Mouse (Mus musculus): ENCODE measurements around the gene Rsbn1l. TPM values are rescaled to one million over a fixed set of nuclear protein-coding genes. Genes with fewer than 3 reads are reported as not detected.

Rsbn1l gene
- polyA plus RNA-seq, 1 experiment from 2014 or later: 3.7 TPM

GRCm38 (mm10) chr5:20918967-20919366, 37.2 kb downstream of the Rsbn1l start:
- H3K4me3 ChIP-seq (ENCODE audit: low read depth, low read length): no peak overlapping the region
- H3K9me3 ChIP-seq (ENCODE audit: control insufficient read depth): no peaks in the 10 kb centered on the region
- H3K27ac ChIP-seq (ENCODE audit: low read depth, low read length): no peak overlapping the region
- no peak overlapping the region for H3K4me2 ChIP-seq (replicated peaks; ENCODE audit: low read depth)
- no peaks in the 10 kb centered on the region for H3K4me1 ChIP-seq (replicated peaks; ENCODE audit: control insufficient read depth, insufficient read depth, low read length)
- TF ChIP-seq CTCF (IDR thresholded peaks at IDR 0.05; ENCODE audit: low read depth): no peak
- 95% methylated on average over 4 of the region's 4 CpGs for WGBS
- H3K36me3 ChIP-seq (ENCODE audit: control insufficient read depth, insufficient read depth): no peaks in the 10 kb centered on the region; the same call in 1 of the 2 replicates
- no peaks in the 10 kb centered on the region for H3K27me3 ChIP-seq (replicated peaks; ENCODE audit: control insufficient read depth, insufficient read depth, low read length)
- ATAC-seq: no peak
- no peak overlapping the region for H3K9ac ChIP-seq (ENCODE audit: low read depth, low read length)

- peak; percentile 89 for TF ChIP-seq CTCF (IDR thresholded peaks at IDR 0.05; ENCODE audit: low read depth)
- WGBS: 73% methylated on average over 11 of the region's 11 CpGs
- H3K4me1 ChIP-seq (replicated peaks; ENCODE audit: control insufficient read depth, insufficient read depth, low read length): no peaks in the 10 kb centered on the region
- peaks cover 3% of the 10 kb centered on the region; the same call in 1 of the 2 replicates for H3K36me3 ChIP-seq (ENCODE audit: control insufficient read depth, insufficient read depth)
- no peaks in the 10 kb centered on the region for H3K9me3 ChIP-seq (ENCODE audit: control insufficient read depth)
- H3K4me3 ChIP-seq (ENCODE audit: low read depth, low read length): no peak overlapping the region
- H3K4me2 ChIP-seq (replicated peaks; ENCODE audit: low read depth): no peak overlapping the region
- no peaks in the 10 kb centered on the region for H3K27me3 ChIP-seq (replicated peaks; ENCODE audit: control insufficient read depth, insufficient read depth, low read length)
- H3K9ac ChIP-seq (ENCODE audit: low read depth, low read length): no peak overlapping the region
- no peak overlapping the region for H3K27ac ChIP-seq (ENCODE audit: low read depth, low read length)
- peak; percentile 57; the same call in 1 of the 2 replicates for ATAC-seq
These were observed 42.6 kb downstream of the Rsbn1l start for GRCm38 (mm10) chr5:20913372-20914275.

GRCm38 (mm10) chr5:20911741-20912140, 44.5 kb downstream of the Rsbn1l start:
- TF ChIP-seq CTCF (IDR thresholded peaks at IDR 0.05; ENCODE audit: low read depth): no peak
- no peak overlapping the region for H3K4me2 ChIP-seq (replicated peaks; ENCODE audit: low read depth)
- no peaks in the 10 kb centered on the region for H3K4me1 ChIP-seq (replicated peaks; ENCODE audit: control insufficient read depth, insufficient read depth, low read length)
- WGBS: 85% methylated on average over 2 of the region's 2 CpGs
- peaks cover 3% of the 10 kb centered on the region; the same call in 1 of the 2 replicates for H3K36me3 ChIP-seq (ENCODE audit: control insufficient read depth, insufficient read depth)
- no peak overlapping the region for H3K9ac ChIP-seq (ENCODE audit: low read depth, low read length)
- no peak overlapping the region for H3K4me3 ChIP-seq (ENCODE audit: low read depth, low read length)
- no peak for ATAC-seq
- no peak overlapping the region for H3K27ac ChIP-seq (ENCODE audit: low read depth, low read length)
- H3K27me3 ChIP-seq (replicated peaks; ENCODE audit: control insufficient read depth, insufficient read depth, low read length): no peaks in the 10 kb centered on the region
- no peaks in the 10 kb centered on the region for H3K9me3 ChIP-seq (ENCODE audit: control insufficient read depth)

DNA sequence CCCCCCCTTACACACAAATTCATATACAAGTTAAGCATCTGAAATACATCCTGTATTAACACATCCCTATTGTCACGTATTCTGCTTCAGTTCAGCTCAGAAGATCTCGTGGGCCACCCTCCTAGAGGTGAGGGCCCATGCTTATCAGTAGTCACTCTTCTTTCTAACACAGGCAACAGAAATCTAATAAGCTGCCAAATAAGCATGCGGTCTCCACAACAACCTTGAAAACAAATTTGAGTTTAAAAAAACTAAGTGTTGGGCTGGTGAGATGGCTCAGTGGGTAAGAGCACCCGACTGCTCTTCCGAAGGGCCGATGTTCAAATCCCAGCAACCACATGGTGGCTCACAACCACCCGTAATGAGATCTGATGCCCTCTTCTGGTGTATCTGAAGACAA, 50.0 kb downstream of the Rsbn1l start:
- H3K4me3 ChIP-seq (ENCODE audit: low read depth, low read length): no peak overlapping the region
- H3K9me3 ChIP-seq (ENCODE audit: control insufficient read depth): no peaks in the 10 kb centered on the region
- H3K4me2 ChIP-seq (replicated peaks; ENCODE audit: low read depth): no peak overlapping the region
- WGBS: 94% methylated on average over 7 of the region's 7 CpGs
- no peaks in the 10 kb centered on the region for H3K4me1 ChIP-seq (replicated peaks; ENCODE audit: control insufficient read depth, insufficient read depth, low read length)
- no peak overlapping the region for H3K27ac ChIP-seq (ENCODE audit: low read depth, low read length)
- no peak overlapping the region for H3K9ac ChIP-seq (ENCODE audit: low read depth, low read length)
- H3K36me3 ChIP-seq (ENCODE audit: control insufficient read depth, insufficient read depth): peaks cover 16% of the 10 kb centered on the region
- no peak for ATAC-seq
- H3K27me3 ChIP-seq (replicated peaks; ENCODE audit: control insufficient read depth, insufficient read depth, low read length): no peaks in the 10 kb centered on the region
- TF ChIP-seq CTCF (IDR thresholded peaks at IDR 0.05; ENCODE audit: low read depth): no peak

GRCm38 (mm10) chr5:20905437-20905836, 50.8 kb downstream of the Rsbn1l start:
- Histone ChIP-seq H3K9me3 (ENCODE audit: control insufficient read depth) (no peaks in the 10 kb centered on the region), H3K36me3 (ENCODE audit: control insufficient read depth, insufficient read depth) (peaks cover 19% of the 10 kb centered on the region), H3K27me3 (replicated peaks; ENCODE audit: control insufficient read depth, insufficient read depth, low read length) (no peaks in the 10 kb centered on the region), H3K27ac (ENCODE audit: low read depth, low read length) (no peak overlapping the region), H3K4me2 (replicated peaks; ENCODE audit: low read depth) (no peak overlapping the region), H3K4me3 (ENCODE audit: low read depth, low read length) (no peak overlapping the region), H3K9ac (ENCODE audit: low read depth, low read length) (no peak overlapping the region), H3K4me1 (replicated peaks; ENCODE audit: control insufficient read depth, insufficient read depth, low read length) (no peaks in the 10 kb centered on the region)
- no peak for ATAC-seq
- 51% methylated on average over 2 of the region's 2 CpGs for WGBS
- TF ChIP-seq CTCF (IDR thresholded peaks at IDR 0.05; ENCODE audit: low read depth): no peak

DNA sequence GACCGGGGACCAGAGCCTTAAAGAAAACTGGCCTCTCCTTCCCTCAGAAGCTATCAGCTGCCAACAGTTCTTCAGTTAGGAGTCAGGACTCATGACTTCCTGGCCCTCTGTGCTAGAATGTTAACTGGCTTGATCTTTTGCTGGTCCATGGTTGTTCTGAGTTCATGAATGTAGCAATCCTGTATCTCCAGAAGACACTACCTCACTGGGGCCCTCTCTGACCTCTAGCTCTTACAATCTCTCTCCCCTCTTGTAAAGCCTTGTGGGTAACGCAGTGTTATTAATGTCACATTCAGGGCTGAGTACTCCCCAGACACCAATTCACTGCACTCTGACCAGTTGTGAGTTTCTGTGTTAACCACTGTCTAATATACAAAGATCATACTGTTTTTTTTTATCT, 51.6 kb downstream of the Rsbn1l start:
- no peak for TF ChIP-seq CTCF (IDR thresholded peaks at IDR 0.05; ENCODE audit: low read depth)
- 79% methylated on average over 2 of the region's 2 CpGs for WGBS
- H3K4me1 ChIP-seq (replicated peaks; ENCODE audit: control insufficient read depth, insufficient read depth, low read length): no peaks in the 10 kb centered on the region
- H3K27ac ChIP-seq (ENCODE audit: low read depth, low read length): no peak overlapping the region
- H3K4me3 ChIP-seq (ENCODE audit: low read depth, low read length): no peak overlapping the region
- H3K27me3 ChIP-seq (replicated peaks; ENCODE audit: control insufficient read depth, insufficient read depth, low read length): no peaks in the 10 kb centered on the region
- no peak overlapping the region for H3K9ac ChIP-seq (ENCODE audit: low read depth, low read length)
- ATAC-seq: no peak
- H3K9me3 ChIP-seq (ENCODE audit: control insufficient read depth): no peaks in the 10 kb centered on the region
- peaks cover 19% of the 10 kb centered on the region for H3K36me3 ChIP-seq (ENCODE audit: control insufficient read depth, insufficient read depth)
- H3K4me2 ChIP-seq (replicated peaks; ENCODE audit: low read depth): no peak overlapping the region
